Mouse (Mus musculus) WW6 (cell line): Measurements from ENCODE around the gene Prkag2.
"Not testable (repeated sequence)": the region's sequence is repeated elsewhere in the genome, so short reads cannot be mapped to it uniquely, and the experiment has no call there.

Experiments used
- DNase-seq: peaks from one replicate; pipeline ENCODE4 v3.0.0-alpha.2; 2013; ENCODE audit warnings: low read depth, low spot score

Prkag2 gene

GRCm38 (mm10) chr5:25087064-25087463 lies 13.4 kb downstream of the Prkag2 start:
- DNase-seq: no peak

GRCm38 (mm10) chr5:25086234-25086633 lies 14.2 kb downstream of the Prkag2 start:
- no peak for DNase-seq

GRCm38 (mm10) chr5:25085170-25085569 lies 15.3 kb downstream of the Prkag2 start:
- no peak for DNase-seq

- no peak for DNase-seq
Measured at GRCm38 (mm10) chr5:25083816-25084215, 16.6 kb downstream of the Prkag2 start.

- no peak for DNase-seq
Measured at GRCm38 (mm10) chr5:25082542-25082941, 17.9 kb downstream of the Prkag2 start.

- DNase-seq: no peak
Measured at GRCm38 (mm10) chr5:25081545-25081944, 18.9 kb downstream of the Prkag2 start.

- no peak for DNase-seq
Measured at GRCm38 (mm10) chr5:25080994-25081393, 19.4 kb downstream of the Prkag2 start.

- DNase-seq: no peak
Measured at GRCm38 (mm10) chr5:25080438-25080945, 19.9 kb downstream of the Prkag2 start.

GRCm38 (mm10) chr5:25079766-25080265 lies 20.6 kb downstream of the Prkag2 start:
- no peak for DNase-seq

- DNase-seq: no peak
Measured at GRCm38 (mm10) chr5:25077873-25078651, 22.4 kb downstream of the Prkag2 start.

GRCm38 (mm10) chr5:25077258-25077657 lies 23.2 kb downstream of the Prkag2 start:
- not testable (repeated sequence) for DNase-seq

GRCm38 (mm10) chr5:25075623-25076022 lies 24.8 kb downstream of the Prkag2 start:
- no peak for DNase-seq

- no peak for DNase-seq
Measured at GRCm38 (mm10) chr5:25069815-25070214, 30.6 kb downstream of the Prkag2 start.

GRCm38 (mm10) chr5:25067122-25067521 lies 33.3 kb downstream of the Prkag2 start:
- DNase-seq: no peak

- no peak for DNase-seq
Measured at GRCm38 (mm10) chr5:25064270-25065232, 35.9 kb downstream of the Prkag2 start.

- DNase-seq: no peak
Measured at GRCm38 (mm10) chr5:25062506-25063132, 37.8 kb downstream of the Prkag2 start.

GRCm38 (mm10) chr5:25058853-25059741 lies 41.3 kb downstream of the Prkag2 start:
- DNase-seq: no peak

GRCm38 (mm10) chr5:25058417-25058816 lies 42.0 kb downstream of the Prkag2 start:
- DNase-seq: no peak

- no peak for DNase-seq
Measured at GRCm38 (mm10) chr5:25055288-25055687, 45.2 kb downstream of the Prkag2 start.

GRCm38 (mm10) chr5:25053971-25054658 lies 46.3 kb downstream of the Prkag2 start:
- DNase-seq: no peak
